Mouse (Mus musculus) left cerebral cortex, adult 11 months (tissue): Measurements from ENCODE around the gene Adora1.

Experiments
- DNase-seq: peaks from one replicate; pipeline ENCODE4 v3.0.0; 2022; ENCODE audit warnings: low spot score

The Adora1 gene

GRCm38 (mm10) chr1:134152626-134153590 is 82.3 kb downstream of the Adora1 start:
- DNase-seq = no peak

- DNase-seq = peak; percentile 68
Observed at GRCm38 (mm10) chr1:134151655-134152412, 83.4 kb downstream of the Adora1 start.

GRCm38 (mm10) chr1:134150745-134151144 is 84.5 kb downstream of the Adora1 start:
- no peak for DNase-seq

DNA sequence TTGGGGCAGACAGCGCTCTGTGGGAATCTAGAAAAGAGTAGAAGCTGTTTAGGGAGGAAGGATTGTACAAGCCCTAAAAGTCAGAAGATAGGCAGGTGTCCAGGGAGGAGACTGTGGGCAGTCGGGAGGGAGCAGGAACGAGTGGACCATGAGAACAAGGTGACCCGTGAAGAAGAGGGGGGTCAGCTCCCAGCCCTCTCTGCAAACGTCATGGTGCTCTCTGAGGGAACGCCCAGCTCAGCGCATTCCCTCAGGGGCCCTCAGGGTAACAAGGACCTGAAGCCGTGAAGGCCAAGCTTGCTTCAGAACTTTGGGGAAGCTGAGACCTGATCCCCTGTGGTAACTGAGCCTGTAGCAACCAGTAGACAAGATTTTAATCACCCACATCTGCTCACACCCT is 85.2 kb downstream of the Adora1 start:
- DNase-seq = no peak
